Mouse (Mus musculus) gastrocnemius, adult 2 months (tissue): ENCODE data around the gene Epm2aip1. TPM values are rescaled to one million over a fixed set of nuclear protein-coding genes. Genes with fewer than 3 reads are reported as not detected.

Experiments
- DNase-seq: peaks from one replicate; pipeline ENCODE4 v3.0.0; 2022
- H3K27ac ChIP-seq: fragments of 200-600 bp; 2 replicates; pipeline ENCODE4 v1.8.1; 2022; ENCODE audit warnings: mild to moderate bottlenecking
- H3K4me3 ChIP-seq: fragments of 200-600 bp; 2 replicates; pipeline ENCODE4 v1.8.1; 2022; ENCODE audit warnings: mild to moderate bottlenecking, moderate library complexity
- CTCF ChIP-seq: fragments of 200-600 bp; IDR thresholded peaks from 2 replicates; pipeline ENCODE4 v1.8.1; 2022; ENCODE audit warnings: antibody characterized with exemption, mild to moderate bottlenecking, moderate library complexity
- intact Hi-C: fragments of 180-260 bp; cut with DNase I; formaldehyde crosslinking; loops from one replicate; pipeline ENCODE4 v1.15.1; 2025
- total RNA-seq, 2 experiments: library from RNA; stranded (reverse); gene quantifications; 2 replicates each; pipeline ENCODE4 v1.2.3; 2021

Epm2aip1 gene
- total RNA-seq, 2 experiments from 2014 or later = 21.1 to 24.7 TPM

DNA sequence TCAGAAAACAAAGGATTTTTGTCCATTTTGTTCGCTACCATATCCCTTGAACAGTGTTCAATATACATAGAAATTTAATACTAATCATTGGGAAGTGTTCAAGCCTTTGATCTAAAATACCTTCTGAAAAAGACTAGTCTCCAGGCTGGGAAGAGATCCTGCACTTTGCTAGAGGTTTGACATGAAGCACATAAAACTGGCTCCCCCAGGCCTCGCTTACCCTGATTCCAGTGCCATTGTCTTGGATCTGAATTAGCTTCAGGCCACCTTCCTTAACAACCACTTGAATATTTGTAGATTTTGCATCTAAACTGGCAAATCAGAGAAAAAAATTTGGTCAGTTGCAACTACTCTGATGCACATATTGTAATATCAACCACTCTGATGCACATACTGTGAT lies 3.7 kb upstream of the Epm2aip1 start:
- Histone ChIP-seq H3K27ac (no peak overlapping the region), H3K4me3 (no peak overlapping the region)
- intact Hi-C loops = loop anchor here (10.0 kb wide), 1 partner anchor 303 kb away; no protein-coding TSS in a partner anchor
- no peak for DNase-seq
- TF ChIP-seq CTCF = no peak

DNA sequence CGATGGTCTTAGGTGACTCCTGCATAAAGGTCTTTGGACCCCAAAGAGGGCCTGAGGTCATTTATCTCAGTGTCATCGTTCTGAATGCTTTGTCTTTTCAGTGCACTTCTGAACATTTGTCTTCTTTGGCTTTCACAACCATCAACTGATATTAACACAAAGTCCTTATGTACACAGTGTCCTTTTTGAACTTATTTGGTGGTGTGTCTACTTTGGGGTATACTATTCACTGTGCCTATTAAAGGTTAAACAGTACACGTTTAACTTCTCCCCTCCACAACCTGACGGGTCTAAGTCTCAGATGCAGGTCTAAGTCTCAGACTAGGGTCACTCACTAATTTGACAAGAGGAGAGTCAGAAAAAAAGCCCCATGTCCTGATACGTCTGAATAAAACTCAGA lies 1.1 kb upstream of the Epm2aip1 start:
- no peak for DNase-seq
- intact Hi-C loops = loop anchor here (5.0 kb wide), 1 partner anchor 153 kb away; the partner anchor contains the start of gene Lrrfip2
- H3K27ac ChIP-seq = peak overlapping the region; percentile 93
- H3K4me3 ChIP-seq = peak overlapping the region; percentile 88
- TF ChIP-seq CTCF = no peak

DNA sequence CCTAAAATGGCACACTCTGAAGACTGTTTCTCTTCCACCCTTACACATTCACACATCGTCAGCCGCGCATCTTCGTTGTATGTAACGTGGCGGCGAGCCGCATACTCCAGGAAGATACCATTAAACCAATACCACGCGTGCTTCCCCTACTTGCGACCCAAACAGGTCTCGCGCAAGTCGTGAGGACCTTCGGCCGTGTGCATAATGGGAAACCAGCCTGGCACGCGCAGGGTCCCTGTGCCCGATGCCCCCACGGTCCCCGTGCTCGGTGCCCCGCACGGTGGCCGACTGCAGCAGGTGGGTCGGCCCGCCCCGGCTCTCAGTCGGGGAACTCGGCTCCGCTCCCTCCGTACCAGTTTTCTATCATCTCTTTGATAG lies 684 bp upstream of the Epm2aip1 start:
- no peak for DNase-seq
- Histone ChIP-seq H3K27ac (peak overlapping the region; percentile 93), H3K4me3 (peak overlapping the region; percentile 88)
- no peak for TF ChIP-seq CTCF
- intact Hi-C loops = loop anchor here (5.0 kb wide), 1 partner anchor 154 kb away; the partner anchor contains the start of gene Lrrfip2

DNA sequence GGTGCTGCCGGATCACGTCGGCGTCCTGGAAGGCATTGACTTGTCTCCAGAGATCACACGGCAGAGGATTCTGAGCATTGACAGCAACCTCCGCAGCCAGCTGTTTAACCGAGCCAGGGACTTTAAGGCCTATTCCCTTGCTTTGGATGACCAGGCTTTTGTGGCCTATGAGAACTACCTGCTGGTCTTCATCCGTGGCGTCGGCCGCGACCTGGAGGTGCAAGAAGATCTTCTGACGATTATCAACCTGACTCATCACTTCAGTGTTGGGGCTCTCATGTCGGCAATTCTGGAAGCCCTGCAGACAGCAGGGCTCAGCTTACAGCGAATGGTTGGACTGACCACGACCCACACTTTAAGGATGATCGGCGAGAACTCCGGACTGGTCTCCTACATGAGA lies 627 bp downstream of the Epm2aip1 start:
- intact Hi-C loops = loop anchor here (5.0 kb wide), 1 partner anchor 155 kb away; the partner anchor contains the start of gene Lrrfip2
- peak; percentile 44 for DNase-seq
- H3K27ac ChIP-seq = peak overlapping the region; percentile 99
- TF ChIP-seq CTCF = no peak
- H3K4me3 ChIP-seq = peak overlapping the region; percentile 88

DNA sequence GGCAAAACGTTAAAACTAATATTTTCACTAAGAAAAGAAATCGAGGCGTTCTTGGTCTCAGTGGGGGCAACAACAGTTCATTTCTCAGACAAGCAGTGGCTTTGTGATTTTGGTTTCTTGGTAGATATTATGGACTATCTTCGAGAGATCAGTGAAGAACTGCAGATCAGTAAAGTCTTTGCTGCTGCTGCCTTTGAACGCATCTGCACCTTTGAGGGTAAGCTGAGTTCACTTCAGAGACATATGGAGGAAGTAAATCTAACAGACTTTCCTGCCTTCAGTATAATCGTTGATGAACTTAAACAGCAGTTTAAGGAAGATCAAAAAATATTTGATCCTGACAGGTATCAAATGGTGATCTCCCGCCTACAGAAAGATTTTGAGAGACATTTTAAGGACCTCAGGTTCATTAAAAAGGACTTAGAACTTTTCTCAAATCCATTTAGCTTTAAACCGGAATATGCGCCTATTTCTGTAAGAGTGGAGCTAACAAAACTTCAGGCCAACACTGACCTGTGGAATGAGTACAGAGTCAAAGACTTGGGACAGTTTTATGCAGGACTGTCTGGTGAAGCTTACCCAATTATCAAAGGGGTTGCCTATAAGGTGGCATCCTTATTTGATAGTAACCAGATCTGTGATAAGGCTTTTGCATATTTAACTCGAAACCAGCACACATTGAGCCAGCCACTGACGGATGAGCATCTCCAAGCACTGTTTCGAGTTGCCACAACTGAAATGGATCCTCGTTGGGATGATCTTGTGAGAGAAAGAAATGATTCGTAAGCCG lies 1.5 kb downstream of the Epm2aip1 start:
- intact Hi-C loops = loop anchor here (5.0 kb wide), 1 partner anchor 156 kb away; the partner anchor contains the start of gene Lrrfip2
- peak overlapping the region; percentile 99 for H3K27ac ChIP-seq

DNA sequence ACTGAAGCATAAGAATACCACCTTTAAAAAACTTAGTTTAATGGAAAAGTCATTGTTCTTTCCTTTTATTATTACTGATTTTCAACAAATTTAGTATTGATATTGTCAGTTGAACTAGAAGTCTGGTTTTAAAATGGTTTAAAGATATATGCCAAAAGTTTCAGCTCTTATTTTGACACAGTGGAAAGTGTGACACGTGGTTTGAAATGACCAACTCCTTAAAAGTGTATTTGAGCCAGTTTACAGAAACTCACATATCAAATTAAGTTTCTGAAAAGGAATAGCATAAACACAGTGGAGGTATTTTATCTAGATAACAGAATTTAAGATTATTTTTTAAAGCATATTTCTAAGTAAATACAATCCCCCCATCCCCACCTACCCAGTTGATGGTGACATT lies 2.2 kb downstream of the Epm2aip1 start:
- Histone ChIP-seq H3K4me3 (peak overlapping the region; percentile 88), H3K27ac (peak overlapping the region; percentile 99; the same call in 1 of the 2 replicates)
- no peak for TF ChIP-seq CTCF
- intact Hi-C loops = loop anchor here (5.0 kb wide), 1 partner anchor 157 kb away; the partner anchor contains the start of gene Lrrfip2
- no peak for DNase-seq

More for the DNA sequence above, 1.5 kb downstream of the Epm2aip1 start:
- peak overlapping the region; percentile 88 for H3K4me3 ChIP-seq
- DNase-seq = no peak
- no peak for TF ChIP-seq CTCF

GRCm38 (mm10) chr9:111275156-111275555 lies 3.4 kb downstream of the Epm2aip1 start:
- intact Hi-C loops = no loop called here
- H3K4me3 ChIP-seq = peak overlapping the region; percentile 88
- DNase-seq = no peak
- no peak for TF ChIP-seq CTCF
- H3K27ac ChIP-seq = peak overlapping the region; percentile 4; the same call in 1 of the 2 replicates

DNA sequence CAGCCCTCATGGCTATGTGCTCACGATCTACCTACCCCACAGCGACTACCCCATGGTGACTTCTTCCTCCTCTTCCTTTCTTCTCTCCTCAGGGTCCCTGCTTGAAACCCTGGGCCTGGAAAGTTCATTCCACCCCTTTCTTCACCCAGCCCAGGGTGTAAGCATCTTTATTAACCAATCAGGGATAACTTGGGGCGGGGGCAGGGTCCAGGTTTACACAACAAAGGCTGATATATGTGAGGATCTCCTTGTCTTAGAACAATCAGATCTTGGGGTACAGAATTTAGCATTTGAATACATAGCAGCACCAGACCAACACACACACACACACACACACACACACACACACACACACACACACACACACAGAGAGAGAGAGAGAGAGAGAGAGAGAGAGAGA lies 13.3 kb downstream of the Epm2aip1 start:
- H3K4me3 ChIP-seq = no peak overlapping the region
- intact Hi-C loops = no loop called here
- no peak overlapping the region for H3K27ac ChIP-seq
- TF ChIP-seq CTCF = no peak
- no peak for DNase-seq

GRCm38 (mm10) chr9:111285676-111286075 lies 13.9 kb downstream of the Epm2aip1 start:
- Histone ChIP-seq H3K27ac (no peak overlapping the region), H3K4me3 (no peak overlapping the region)
- no peak for TF ChIP-seq CTCF
- DNase-seq = no peak
- intact Hi-C loops = no loop called here

DNA sequence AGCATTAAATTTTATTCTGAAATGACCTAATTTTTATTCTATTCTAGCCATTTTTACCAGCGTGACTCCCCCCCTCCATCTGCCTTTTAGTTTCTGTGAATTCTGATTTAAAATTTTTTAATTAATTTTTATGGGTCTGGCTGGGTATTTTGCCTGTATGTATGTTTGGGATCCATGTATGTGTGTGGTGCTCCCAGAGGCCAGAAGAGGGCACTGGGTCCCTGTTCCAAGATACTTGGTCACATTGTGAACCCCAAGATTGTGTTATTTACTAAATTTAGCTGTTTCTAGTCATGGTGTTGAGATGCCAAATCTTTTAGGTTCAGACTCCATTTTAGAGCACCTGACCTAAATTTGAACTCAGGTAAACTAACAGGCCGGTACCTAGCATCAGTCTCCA lies 14.7 kb downstream of the Epm2aip1 start:
- no peak overlapping the region for H3K4me3 ChIP-seq
- H3K27ac ChIP-seq = no peak overlapping the region
- intact Hi-C loops = no loop called here
- TF ChIP-seq CTCF = no peak
- no peak for DNase-seq

GRCm38 (mm10) chr9:111287956-111288355 lies 16.2 kb downstream of the Epm2aip1 start:
- no peak for TF ChIP-seq CTCF
- Histone ChIP-seq H3K27ac (no peak overlapping the region), H3K4me3 (no peak overlapping the region)
- no peak for DNase-seq
- intact Hi-C loops = no loop called here

DNA sequence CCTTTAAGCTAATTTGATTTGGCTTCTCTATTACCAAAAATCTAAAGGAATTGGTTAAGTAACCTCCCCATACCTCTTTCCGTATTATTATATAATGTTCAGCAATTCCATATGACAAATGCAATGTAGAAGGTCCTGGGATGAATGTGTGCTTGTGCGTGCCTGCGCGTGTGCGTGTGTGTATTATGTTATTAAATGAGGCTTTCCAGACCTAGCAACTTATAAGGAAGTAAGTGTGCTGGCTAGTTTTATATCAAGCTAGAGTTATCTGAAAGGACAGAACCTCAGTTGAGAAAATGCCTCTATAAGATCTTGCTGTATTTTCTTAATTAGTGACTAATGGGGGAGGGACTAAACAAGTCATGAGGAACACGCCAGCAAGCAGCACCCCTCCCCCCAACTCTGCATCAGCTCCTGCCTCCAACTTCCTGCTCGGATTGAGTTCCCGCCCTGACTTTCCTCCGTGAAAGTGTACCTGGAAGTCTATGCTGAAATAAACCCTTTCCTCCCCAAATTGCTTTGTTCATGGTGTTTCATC lies 17.6 kb downstream of the Epm2aip1 start:
- no peak for TF ChIP-seq CTCF
- Histone ChIP-seq H3K4me3 (peak overlapping the region; percentile 36), H3K27ac (peak overlapping the region; percentile 66)
- peak; percentile 25 for DNase-seq
- intact Hi-C loops = no loop called here

GRCm38 (mm10) chr9:111289832-111290339 lies 18.2 kb downstream of the Epm2aip1 start:
- H3K27ac ChIP-seq = peak overlapping the region; percentile 66
- H3K4me3 ChIP-seq = peak overlapping the region; percentile 36
- intact Hi-C loops = no loop called here
- peak; percentile 85 for DNase-seq
- TF ChIP-seq CTCF = no peak
